Mouse (Mus musculus) hindbrain, embryonic 12.5 days (tissue): ENCODE measurements around the gene Zfp747. TPM values are rescaled to one million over a fixed set of nuclear protein-coding genes. Genes with fewer than 3 reads are reported as not detected.
"Not testable (repeated sequence)": the region's sequence is repeated elsewhere in the genome, so short reads cannot be mapped to it uniquely, and the experiment has no call there.

Source experiments
- ATAC-seq: fragments of 200-750 bp; cut with Nextera tagmentation; 2 replicates; pipeline ENCODE4 v1.8.0; 2017; ENCODE audit warnings: moderate TSS enrichment; ENCODE audit not compliant: low FRiP score
- H3K27ac ChIP-seq: fragments of 300-500 bp; sonication (generic); 2 replicates; pipeline ENCODE4 v1.5.1; 2016; ENCODE audit warnings: mild to moderate bottlenecking
- H3K27me3 ChIP-seq: fragments of 300-500 bp; sonication (generic); 2 replicates; pipeline ENCODE4 v1.6.1; 2016; ENCODE audit warnings: mild to moderate bottlenecking
- H3K36me3 ChIP-seq: fragments of 300-500 bp; sonication (generic); 2 replicates; pipeline ENCODE4 v1.6.1; 2016; ENCODE audit warnings: mild to moderate bottlenecking
- H3K4me1 ChIP-seq: fragments of 300-500 bp; sonication (generic); 2 replicates; pipeline ENCODE4 v1.6.1; 2016
- H3K4me2 ChIP-seq: fragments of 300-500 bp; sonication (generic); replicated peaks from 2 replicates; pipeline ENCODE4 v1.6.1; 2016; ENCODE audit warnings: mild to moderate bottlenecking
- H3K4me3 ChIP-seq: fragments of 300-500 bp; sonication (generic); 2 replicates; pipeline ENCODE4 v1.5.1; 2016; ENCODE audit warnings: mild to moderate bottlenecking
- H3K9ac ChIP-seq: fragments of 300-500 bp; sonication (generic); 2 replicates; pipeline ENCODE4 v1.6.1; 2016; ENCODE audit warnings: mild to moderate bottlenecking, moderate library complexity
- H3K9me3 ChIP-seq: fragments of 300-500 bp; sonication (generic); replicated peaks from 2 replicates; pipeline ENCODE4 v1.6.1; 2016; ENCODE audit warnings: mild to moderate bottlenecking
- WGBS: fragments of 180-500 bp; shearing (Covaris S2); methylation state at CpG from one replicate; pipeline ENCODE4 v1.1.7; 2016; 5-methylcytosine and 5-hydroxymethylcytosine counted together
- polyA plus RNA-seq: library from polyadenylated mRNA; unstranded; fragments of >200 nt; fragmentation: Nextera tagmentation; extraction: Ambion mirVana; gene quantifications from 2 replicates; pipeline ENCODE4 v1.2.1, GENCODE M21; 2016

Zfp747 gene
- polyA plus RNA-seq, 1 experiment from 2014 or later, result 9.3 TPM

GRCm38 (mm10) chr7:127343351-127344019 is 32.4 kb downstream of the Zfp747 start:
- Histone ChIP-seq H3K27me3 (no peaks in the 10 kb centered on the region), H3K9me3 (no peaks in the 10 kb centered on the region), H3K4me3 (0 out of 2 replicates have a peak overlapping the region, but pooled peaks have one; percentile 95), H3K9ac (0 out of 2 replicates have a peak overlapping the region, but pooled peaks have one; percentile 23), H3K36me3 (peaks cover 30% of the 10 kb centered on the region), H3K4me1 (peaks cover 21% of the 10 kb centered on the region), H3K27ac (no peak overlapping the region), H3K4me2 (no peak overlapping the region)
- no peak for ATAC-seq
- WGBS, result 94% methylated on average over 38 of the region's 38 CpGs

GRCm38 (mm10) chr7:127342888-127343287 is 33.0 kb downstream of the Zfp747 start:
- WGBS, result 94% methylated on average over 7 of the region's 7 CpGs
- no peak overlapping the region for H3K4me2 ChIP-seq
- no peak overlapping the region for H3K27ac ChIP-seq
- peaks cover 21% of the 10 kb centered on the region for H3K4me1 ChIP-seq
- no peaks in the 10 kb centered on the region for H3K27me3 ChIP-seq
- no peak overlapping the region for H3K4me3 ChIP-seq
- no peak for ATAC-seq
- no peaks in the 10 kb centered on the region for H3K9me3 ChIP-seq
- H3K9ac ChIP-seq, result no peak overlapping the region
- peaks cover 30% of the 10 kb centered on the region for H3K36me3 ChIP-seq

GRCm38 (mm10) chr7:127342332-127342731 is 33.5 kb downstream of the Zfp747 start:
- Histone ChIP-seq H3K4me1 (peaks cover 21% of the 10 kb centered on the region), H3K4me2 (no peak overlapping the region), H3K36me3 (peaks cover 30% of the 10 kb centered on the region), H3K27me3 (no peaks in the 10 kb centered on the region), H3K27ac (no peak overlapping the region), H3K9ac (no peak overlapping the region), H3K9me3 (no peaks in the 10 kb centered on the region), H3K4me3 (no peak overlapping the region)
- WGBS, result 61% methylated on average over 4 of the region's 4 CpGs
- ATAC-seq, result no peak

- 95% methylated on average over 6 of the region's 6 CpGs for WGBS
- H3K9ac ChIP-seq, H3K27me3 ChIP-seq, H3K4me3 ChIP-seq, H3K9me3 ChIP-seq, H3K4me2 ChIP-seq, H3K27ac ChIP-seq, ATAC-seq: not testable (repeated sequence)
- H3K4me1 ChIP-seq, result peaks cover 18% of the 10 kb centered on the region
- peaks cover 30% of the 10 kb centered on the region for H3K36me3 ChIP-seq
Observed at GRCm38 (mm10) chr7:127341861-127342260, 34.0 kb downstream of the Zfp747 start.

- WGBS, result 96% methylated on average over 8 of the region's 8 CpGs
- no peaks in the 10 kb centered on the region for H3K27me3 ChIP-seq
- peaks cover 13% of the 10 kb centered on the region for H3K4me1 ChIP-seq
- H3K9ac ChIP-seq, result no peak overlapping the region
- no peak for ATAC-seq
- H3K4me3 ChIP-seq, result no peak overlapping the region
- no peaks in the 10 kb centered on the region for H3K9me3 ChIP-seq
- H3K27ac ChIP-seq, result no peak overlapping the region
- H3K36me3 ChIP-seq, result peaks cover 30% of the 10 kb centered on the region
- H3K4me2 ChIP-seq, result no peak overlapping the region
Observed at GRCm38 (mm10) chr7:127341356-127341755, 34.5 kb downstream of the Zfp747 start.

GRCm38 (mm10) chr7:127337636-127338035 is 38.2 kb downstream of the Zfp747 start:
- Histone ChIP-seq H3K9me3 (no peaks in the 10 kb centered on the region), H3K27me3 (no peaks in the 10 kb centered on the region), H3K4me3 (no peak overlapping the region), H3K9ac (no peak overlapping the region), H3K36me3 (peaks cover 15% of the 10 kb centered on the region), H3K27ac (no peak overlapping the region), H3K4me2 (no peak overlapping the region), H3K4me1 (no peaks in the 10 kb centered on the region)
- ATAC-seq, result no peak
- 76% methylated on average over 4 of the region's 4 CpGs for WGBS

GRCm38 (mm10) chr7:127335604-127336003 is 40.2 kb downstream of the Zfp747 start:
- H3K4me1 ChIP-seq, result no peaks in the 10 kb centered on the region
- no peaks in the 10 kb centered on the region for H3K27me3 ChIP-seq
- 91% methylated on average over 4 of the region's 4 CpGs for WGBS
- no peak overlapping the region for H3K4me3 ChIP-seq
- no peaks in the 10 kb centered on the region for H3K9me3 ChIP-seq
- no peak for ATAC-seq
- H3K27ac ChIP-seq, result no peak overlapping the region
- H3K36me3 ChIP-seq, result no peaks in the 10 kb centered on the region
- no peak overlapping the region for H3K4me2 ChIP-seq
- no peak overlapping the region for H3K9ac ChIP-seq

GRCm38 (mm10) chr7:127333240-127333639 is 42.6 kb downstream of the Zfp747 start:
- Histone ChIP-seq H3K9ac (no peak overlapping the region), H3K4me2 (no peak overlapping the region), H3K27ac (no peak overlapping the region), H3K4me3 (no peak overlapping the region), H3K27me3 (no peaks in the 10 kb centered on the region), H3K36me3 (no peaks in the 10 kb centered on the region), H3K4me1 (no peaks in the 10 kb centered on the region), H3K9me3 (no peaks in the 10 kb centered on the region)
- WGBS, result 82% methylated on average over 6 of the region's 6 CpGs
- ATAC-seq, result no peak

GRCm38 (mm10) chr7:127326685-127327084 is 49.2 kb downstream of the Zfp747 start:
- Histone ChIP-seq H3K27me3 (0 out of 2 replicates have a peak, but pooled peaks cover 3% of the 10 kb centered on the region), H3K9me3 (no peaks in the 10 kb centered on the region), H3K27ac (no peak overlapping the region), H3K4me1 (peaks cover 2% of the 10 kb centered on the region; the same call in 1 of the 2 replicates), H3K4me2 (no peak overlapping the region), H3K9ac (no peak overlapping the region), H3K36me3 (no peaks in the 10 kb centered on the region), H3K4me3 (no peak overlapping the region)
- no peak for ATAC-seq
- WGBS, result 36% methylated on average over 2 of the region's 2 CpGs

GRCm38 (mm10) chr7:127325550-127325949 is 50.3 kb downstream of the Zfp747 start:
- WGBS, result 90% methylated on average over 8 of the region's 8 CpGs
- no peak overlapping the region for H3K9ac ChIP-seq
- no peak overlapping the region for H3K4me2 ChIP-seq
- H3K4me3 ChIP-seq, result no peak overlapping the region
- H3K36me3 ChIP-seq, result no peaks in the 10 kb centered on the region
- H3K27ac ChIP-seq, result no peak overlapping the region
- ATAC-seq, result no peak
- peaks cover 2% of the 10 kb centered on the region; the same call in 1 of the 2 replicates for H3K4me1 ChIP-seq
- H3K9me3 ChIP-seq, result no peaks in the 10 kb centered on the region
- H3K27me3 ChIP-seq, result 0 out of 2 replicates have a peak, but pooled peaks cover 3% of the 10 kb centered on the region

GRCm38 (mm10) chr7:127324944-127325343 is 50.9 kb downstream of the Zfp747 start:
- WGBS, result 88% methylated on average over 7 of the region's 7 CpGs
- H3K4me3 ChIP-seq, result no peak overlapping the region
- peaks cover 2% of the 10 kb centered on the region; the same call in 1 of the 2 replicates for H3K4me1 ChIP-seq
- no peak overlapping the region for H3K27ac ChIP-seq
- no peak overlapping the region for H3K4me2 ChIP-seq
- no peak for ATAC-seq
- no peaks in the 10 kb centered on the region for H3K9me3 ChIP-seq
- H3K27me3 ChIP-seq, result 0 out of 2 replicates have a peak, but pooled peaks cover 3% of the 10 kb centered on the region
- no peaks in the 10 kb centered on the region for H3K36me3 ChIP-seq
- H3K9ac ChIP-seq, result no peak overlapping the region
